Mouse (Mus musculus): Measurements from ENCODE around the gene Hoxb6.

Hoxb6 gene

DNA sequence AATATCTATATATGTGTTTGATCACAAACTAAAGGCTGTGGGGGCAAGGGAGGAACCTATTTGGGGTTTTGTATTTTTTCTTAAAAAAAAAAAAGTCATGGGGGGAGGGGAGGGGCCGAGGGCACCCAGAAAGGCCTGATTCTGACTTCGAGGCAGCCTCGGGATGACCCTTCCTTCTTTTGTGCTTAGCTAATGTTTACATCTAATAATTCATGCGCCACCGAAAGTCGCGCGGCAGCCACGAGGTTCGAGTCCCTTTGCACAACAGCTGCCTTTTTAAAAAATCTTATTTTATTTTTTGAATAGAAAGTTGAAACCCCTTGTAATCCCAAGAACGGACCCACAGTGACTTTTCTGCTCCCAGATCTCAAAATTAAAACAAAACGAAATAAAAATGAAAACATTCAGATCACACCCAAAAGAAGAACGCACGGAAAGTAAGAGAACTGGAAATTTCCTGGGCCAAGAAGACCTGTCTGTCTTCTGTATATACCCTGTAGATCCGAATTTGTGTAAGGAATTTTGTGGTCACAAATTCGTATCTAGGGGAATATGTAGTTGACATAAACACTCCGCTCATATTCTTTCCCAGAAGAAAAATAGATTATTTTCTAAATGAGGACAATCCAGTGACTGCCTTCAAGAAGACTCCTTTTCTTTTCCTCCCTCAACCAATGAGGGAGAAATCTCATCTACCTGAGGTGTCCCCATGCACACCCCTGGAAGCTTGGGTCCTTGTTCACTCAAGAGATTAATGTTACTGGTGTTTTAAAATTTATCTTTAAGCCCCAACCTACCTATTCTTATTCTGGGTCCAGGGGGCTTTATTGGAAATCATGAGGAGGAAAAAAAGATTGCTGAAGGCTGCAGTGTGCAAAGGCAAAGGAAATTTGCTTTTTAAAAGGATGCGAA, 24.7 kb downstream of the Hoxb6 start:
- no peak for DNase-seq (ENCODE audit: low spot score)

DNA sequence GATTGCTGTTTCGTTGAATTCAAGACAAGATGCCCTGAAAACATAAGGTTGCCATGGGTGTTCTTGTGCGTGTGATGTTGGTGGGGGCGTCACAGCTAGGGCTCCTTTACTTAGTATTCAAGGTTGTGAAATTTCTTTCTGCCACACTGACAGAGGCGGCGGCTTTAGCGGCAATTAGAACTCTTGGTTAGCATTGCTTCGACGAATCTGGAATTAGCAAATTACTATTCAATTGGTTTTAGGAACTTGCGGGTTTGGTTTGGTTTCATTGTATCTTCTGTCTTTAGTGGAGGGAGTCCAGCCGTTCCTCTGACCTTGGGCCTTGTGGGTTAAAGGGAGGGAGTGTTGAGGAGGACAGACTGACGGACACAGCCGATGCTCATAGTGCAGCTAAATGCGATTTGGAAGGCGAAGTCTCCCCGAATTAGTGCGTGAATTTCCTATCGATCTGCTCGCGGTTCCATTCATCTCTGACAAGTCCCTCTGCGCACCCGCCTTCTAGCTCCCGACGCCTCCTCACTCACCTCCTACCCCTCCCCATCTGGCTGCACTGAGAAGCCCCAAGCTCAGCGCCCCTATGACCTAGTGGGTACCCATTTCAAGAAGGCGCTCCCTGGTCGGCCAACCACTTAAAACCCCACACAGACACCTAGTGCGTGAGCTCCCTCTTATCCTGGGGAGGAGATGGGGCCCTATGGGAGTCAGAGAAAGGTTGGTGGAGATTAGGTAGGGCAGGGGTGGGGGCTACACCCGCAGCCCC, 25.5 kb downstream of the Hoxb6 start, which contains the start of gene Hoxb4:
Gene Hoxb4, plus strand, starts transcription at position 660 of the 760 bp plus-strand sequence.
- no peak for DNase-seq (ENCODE audit: low spot score)

DNA sequence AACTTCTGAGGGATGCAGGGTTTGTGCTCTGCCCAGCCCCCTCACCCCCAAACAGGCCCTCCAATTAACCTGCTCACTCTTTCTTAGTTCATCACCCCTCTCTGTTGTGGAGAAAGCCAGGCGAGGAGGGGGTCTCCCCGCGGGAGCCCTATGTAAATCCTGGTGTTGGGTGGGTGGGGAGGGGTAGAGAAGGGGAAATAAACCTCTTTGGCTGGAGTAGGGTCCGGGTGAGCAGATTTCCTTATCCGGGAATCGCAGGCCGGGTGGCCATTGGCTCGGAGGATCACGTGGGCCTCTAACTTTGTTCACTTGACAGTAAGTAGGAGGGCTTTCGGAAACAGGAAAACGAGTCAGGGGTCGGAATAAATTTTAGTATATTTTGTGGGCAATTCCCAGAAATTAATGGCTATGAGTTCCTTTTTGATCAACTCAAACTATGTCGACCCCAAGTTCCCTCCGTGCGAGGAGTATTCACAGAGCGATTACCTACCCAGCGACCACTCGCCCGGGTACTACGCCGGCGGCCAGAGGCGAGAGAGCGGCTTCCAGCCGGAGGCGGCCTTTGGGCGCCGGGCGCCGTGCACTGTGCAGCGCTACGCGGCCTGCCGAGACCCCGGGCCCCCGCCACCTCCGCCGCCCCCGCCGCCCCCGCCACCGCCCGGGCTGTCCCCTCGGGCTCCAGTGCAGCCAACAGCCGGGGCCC, 26.2 kb downstream of the Hoxb6 start:
- no peak for DNase-seq (ENCODE audit: low spot score)

DNA sequence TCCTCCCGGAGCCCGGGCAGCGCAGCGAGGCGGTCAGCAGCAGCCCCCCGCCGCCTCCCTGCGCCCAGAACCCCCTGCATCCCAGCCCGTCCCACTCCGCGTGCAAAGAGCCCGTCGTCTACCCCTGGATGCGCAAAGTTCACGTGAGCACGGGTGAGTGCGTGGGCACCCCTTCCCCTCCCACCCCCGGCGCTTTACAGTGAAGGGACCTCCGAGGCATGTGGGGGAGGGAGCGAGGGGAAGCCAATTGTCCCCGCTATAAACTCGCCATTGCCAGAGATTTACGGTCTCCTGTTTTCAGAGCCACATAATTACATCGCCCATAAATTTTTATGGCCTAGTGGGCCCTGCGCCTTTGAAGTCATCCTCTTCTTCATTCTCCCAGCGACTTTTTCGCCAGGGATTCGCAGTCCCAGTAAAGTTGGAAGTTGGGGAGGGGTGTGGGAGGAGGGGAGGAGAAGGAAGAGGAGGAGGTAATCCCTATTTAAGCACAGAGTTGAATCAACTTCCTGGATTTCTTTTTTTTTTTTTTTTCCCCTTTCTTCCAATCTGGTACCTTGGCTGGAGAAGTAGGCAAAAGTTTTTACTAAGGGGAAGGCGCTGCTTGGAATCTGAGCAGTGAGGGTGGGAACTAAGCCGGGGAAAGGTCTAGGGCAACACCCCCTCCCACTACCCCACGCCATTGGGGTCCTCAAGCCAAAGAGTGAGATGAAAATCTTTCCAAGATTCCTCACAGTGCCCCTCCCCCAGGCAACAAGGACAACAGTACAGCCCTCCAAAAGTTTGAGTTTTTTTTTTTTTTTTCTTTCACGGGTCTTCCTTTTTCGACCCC, 27.0 kb downstream of the Hoxb6 start:
- no peak for DNase-seq (ENCODE audit: low spot score)

DNA sequence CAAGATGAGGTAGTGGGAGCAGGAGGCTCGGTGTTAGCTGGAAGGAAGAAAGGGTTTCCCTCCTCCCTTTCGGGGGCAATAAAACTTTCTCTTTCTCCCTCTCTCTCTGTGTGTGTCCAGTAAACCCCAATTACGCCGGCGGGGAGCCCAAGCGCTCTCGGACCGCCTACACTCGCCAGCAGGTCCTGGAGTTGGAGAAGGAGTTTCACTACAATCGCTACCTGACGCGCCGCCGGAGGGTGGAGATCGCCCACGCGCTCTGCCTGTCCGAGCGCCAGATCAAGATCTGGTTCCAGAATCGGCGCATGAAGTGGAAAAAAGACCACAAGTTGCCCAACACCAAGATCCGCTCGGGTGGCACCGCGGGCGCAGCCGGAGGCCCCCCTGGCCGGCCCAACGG, 27.6 kb downstream of the Hoxb6 start:
- DNase-seq (ENCODE audit: low spot score), result no peak

DNA sequence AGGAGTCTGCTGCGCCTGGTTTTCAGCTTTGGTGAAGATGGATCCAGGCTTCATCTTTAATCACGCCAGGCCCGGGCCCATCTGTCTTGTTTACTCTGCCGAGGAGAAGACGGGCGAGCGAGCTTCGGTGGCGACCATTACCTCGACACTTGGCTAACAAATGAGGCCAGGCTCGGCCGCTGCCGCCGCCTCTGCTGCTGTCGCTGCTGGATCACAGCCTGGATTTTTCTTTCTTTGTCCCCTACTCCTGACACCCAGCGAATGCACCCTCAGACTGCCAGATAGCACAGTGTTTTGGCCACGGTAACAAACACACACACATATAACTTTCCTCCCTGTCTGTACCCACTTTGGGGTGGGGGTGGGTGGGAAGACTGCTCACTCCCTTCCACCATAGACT, 28.4 kb downstream of the Hoxb6 start:
- DNase-seq (ENCODE audit: low spot score), result no peak

DNA sequence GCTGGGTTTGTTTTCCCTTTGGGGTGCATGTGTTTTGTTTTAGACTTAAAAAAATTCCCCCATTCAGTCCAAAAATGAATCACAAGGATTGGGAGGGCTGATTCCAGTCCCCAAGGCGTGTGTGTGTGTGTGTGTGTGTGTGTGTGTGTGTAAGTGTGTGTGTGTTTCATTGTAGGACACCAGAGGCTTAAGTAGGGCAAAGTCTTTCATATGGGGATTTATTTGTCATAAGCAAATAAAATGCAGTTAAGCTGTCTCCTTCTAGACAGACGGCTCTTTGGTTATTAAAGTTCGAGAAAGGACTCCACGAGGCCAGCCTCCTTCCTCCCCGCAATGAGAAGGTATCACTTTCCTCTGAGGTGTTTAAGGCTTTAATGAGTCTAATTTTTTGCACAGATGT, 29.6 kb downstream of the Hoxb6 start:
- no peak for DNase-seq (ENCODE audit: low spot score)

DNA sequence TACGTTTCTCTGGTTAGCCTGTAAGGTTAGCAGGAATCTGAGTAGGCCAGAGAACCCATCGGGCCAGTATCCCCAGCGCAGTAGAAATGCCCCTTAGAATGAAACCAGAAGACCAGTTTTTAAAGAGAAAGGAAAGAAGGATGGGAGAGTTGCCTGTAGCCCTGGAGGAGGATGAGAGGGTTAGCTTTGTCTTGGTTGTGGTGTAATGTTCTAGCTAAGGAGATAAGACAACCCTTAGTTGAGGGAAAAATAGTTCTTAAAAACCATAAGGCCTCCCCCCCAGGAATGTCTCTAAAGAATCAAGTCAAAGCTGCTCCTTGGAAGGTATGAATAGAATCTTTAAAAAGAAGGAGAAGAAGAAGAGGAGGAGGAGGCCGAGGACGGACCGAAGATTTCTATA, 30.5 kb downstream of the Hoxb6 start:
- no peak for DNase-seq (ENCODE audit: low spot score)

DNA sequence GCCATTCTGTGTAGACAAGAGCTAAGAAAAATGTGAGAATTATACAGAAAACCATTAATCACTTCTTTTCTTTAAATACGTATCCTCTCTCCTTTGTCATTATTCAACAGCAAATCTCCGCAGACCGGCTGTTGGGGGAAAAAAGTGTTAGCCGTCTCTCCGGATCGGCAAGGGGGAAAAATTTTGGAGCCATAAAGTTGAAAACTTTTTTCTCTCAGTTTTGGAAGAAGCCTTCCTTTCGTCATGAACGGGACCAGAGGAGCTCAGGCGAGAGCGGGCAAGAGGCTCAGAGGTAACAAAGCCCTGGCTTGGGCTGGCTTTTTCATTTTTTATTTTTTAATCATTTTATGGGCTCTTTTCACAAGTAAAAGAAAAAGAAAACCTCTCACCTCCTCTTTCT, 30.9 kb downstream of the Hoxb6 start, which contains the start of gene Hoxb3:
Gene Hoxb3, plus strand, starts transcription at position 173 of the 400 bp plus-strand sequence.
- DNase-seq (ENCODE audit: low spot score), result no peak

DNA sequence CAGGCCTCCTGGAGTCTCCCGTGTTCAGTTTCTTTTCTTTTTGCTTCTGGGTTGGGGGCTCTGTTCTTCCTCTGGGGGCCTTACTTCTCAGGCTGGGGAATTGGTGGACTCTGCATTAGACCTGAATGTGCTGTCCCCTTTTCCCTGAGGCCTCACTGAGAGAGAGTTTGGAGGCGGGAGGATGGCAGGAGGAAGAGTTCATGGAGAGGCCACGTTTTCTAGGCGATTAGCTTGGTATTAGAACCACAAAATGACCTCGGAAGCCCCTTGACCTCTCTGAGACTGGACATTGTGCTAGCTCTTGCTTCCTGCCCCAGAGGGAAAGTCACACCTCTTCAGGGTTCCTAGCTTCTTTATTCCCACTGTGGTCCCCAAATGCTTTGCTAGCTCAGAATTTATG, 31.8 kb downstream of the Hoxb6 start:
- no peak for DNase-seq (ENCODE audit: low spot score)

DNA sequence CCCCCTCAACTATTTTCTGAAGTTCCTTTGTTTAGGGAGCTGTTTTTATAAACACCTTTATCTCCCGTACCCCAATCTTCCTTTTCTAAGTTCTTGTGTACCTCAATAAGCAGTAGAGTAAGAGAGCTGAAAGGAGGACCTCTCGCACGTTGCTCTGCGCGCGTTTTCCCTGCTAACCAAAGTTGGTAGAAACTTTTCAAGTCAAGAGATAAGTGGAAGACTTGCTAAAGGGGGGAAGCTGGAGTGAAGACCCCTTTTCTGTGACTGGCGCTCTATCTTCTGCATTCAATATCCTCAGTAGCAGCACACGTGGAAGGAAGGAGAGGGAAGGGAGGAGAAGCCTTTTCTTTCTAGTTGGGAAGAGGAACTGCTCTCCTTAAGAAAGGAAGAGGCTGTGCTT, 32.7 kb downstream of the Hoxb6 start:
- DNase-seq (ENCODE audit: low spot score), result no peak

DNA sequence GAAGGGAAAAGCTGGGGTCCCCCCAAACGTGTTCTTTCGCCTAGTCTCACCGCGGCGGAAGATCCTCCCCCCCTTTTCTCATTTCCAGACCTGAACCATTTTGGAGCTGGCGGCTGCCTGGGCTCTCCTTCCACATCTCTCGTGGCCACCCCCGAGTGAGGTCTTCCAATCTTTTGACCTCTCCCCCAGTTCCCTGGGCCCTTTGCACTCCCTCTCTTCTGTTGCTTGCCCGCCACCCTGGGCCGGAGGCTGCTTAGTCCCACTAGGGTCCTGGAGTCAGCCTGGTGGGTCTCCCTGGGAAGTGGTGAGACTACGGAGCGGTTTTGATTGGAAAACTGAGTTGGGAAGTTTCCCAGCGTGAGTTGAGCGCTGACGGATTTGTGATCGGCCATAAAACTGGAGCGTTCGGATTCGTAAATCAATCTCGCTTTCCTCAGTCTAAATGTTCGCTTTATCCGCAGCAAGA, 33.5 kb downstream of the Hoxb6 start:
- no peak for DNase-seq (ENCODE audit: low spot score)

DNA sequence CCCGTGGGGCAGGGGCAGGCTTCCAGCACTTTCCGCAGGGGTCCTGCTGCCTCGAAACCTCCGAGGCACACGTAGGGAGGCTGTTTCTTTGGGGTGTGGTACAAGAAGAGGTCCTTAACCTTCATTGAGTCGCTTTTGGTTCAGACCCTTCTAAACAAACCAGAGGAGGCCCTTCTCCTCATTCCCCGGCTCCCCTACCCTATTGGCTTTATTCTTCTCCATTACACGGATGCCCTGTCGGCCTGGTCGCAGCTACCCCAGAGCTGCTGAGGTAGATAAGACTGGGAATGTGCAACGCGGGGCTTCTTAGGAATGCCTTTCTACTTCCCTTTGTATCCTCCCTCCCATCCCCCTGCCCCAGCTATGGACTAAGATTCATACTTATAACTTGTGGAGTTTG, 34.4 kb downstream of the Hoxb6 start:
- DNase-seq (ENCODE audit: low spot score), result no peak

DNA sequence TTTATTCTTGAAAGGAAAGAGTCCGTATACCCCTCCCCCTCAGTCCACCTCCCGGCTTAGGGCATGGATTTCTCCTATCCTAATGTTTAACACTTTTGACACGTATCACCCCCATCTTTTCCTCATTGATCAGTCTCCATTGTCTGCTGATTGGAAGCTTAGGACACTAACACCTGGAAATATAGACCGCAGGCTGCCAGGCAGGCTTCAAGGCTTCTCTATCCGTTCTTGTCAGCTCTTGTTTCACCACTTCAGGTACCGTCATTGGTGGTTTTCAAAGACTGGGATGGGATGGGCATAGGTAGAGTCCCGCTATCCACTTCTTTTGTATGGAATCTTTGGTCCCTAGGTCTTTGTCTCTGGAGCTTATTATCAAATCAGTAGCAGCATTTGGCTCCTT, 34.8 kb downstream of the Hoxb6 start:
- no peak for DNase-seq (ENCODE audit: low spot score)

DNA sequence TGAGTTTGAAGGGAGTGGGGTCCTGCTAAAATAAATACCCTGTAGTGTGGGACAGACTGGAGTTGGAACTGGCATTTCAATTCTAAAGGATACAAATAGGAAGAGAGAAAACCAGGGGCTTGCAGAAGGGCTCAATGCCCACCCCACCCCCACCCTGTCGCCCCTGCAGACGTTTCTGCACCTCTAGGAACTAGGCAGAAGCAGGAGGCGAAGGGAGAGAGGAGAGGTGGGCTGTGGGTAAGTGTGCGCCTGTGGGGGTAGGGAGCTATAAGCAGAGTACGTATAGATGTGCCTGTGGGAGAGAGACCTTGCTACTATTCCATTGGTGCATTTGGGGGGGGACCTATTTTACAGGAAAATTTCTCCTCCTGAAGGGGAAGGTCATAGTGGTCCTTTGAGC, 35.5 kb downstream of the Hoxb6 start:
- no peak for DNase-seq (ENCODE audit: low spot score)

DNA sequence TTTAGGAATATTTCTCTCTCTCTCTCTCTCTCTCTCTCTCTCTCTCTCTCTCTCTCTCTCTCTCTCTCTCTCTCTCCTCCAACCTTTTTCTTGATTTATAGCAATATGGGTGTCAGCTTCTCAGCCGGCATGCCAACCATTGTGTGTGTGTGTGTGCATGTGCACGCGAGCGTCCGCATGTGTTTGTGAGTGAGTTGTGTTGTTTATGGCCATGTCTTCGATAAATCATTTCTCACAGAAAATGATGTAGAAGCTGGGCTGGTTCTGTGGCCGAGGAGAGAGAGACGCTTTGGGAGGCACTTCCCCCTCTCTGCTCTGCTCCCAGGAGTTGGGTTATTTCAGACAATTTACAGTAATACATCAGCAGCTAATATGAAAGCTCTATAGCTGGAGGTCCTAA, 36.3 kb downstream of the Hoxb6 start:
- no peak for DNase-seq (ENCODE audit: low spot score)

DNA sequence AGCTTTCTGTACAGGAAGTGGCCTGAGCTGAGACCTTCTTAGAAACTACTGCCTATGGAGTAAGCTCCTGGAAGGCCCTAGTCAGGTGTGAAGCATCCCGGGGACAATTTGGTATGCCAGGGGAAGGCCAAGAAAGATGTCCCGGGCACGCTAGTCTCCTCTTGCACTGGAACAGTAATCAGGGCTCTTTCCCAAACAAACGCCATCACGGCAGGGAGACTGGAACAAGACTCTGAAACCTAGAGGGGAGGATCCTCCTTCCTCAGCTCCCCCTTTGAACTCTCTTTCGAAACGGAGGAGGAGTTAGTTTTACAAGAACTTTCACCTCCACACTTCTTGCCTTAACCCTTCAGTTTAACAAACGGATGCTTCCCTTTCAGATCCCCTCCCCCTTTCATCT, 39.8 kb downstream of the Hoxb6 start:
- no peak for DNase-seq (ENCODE audit: low spot score)

DNA sequence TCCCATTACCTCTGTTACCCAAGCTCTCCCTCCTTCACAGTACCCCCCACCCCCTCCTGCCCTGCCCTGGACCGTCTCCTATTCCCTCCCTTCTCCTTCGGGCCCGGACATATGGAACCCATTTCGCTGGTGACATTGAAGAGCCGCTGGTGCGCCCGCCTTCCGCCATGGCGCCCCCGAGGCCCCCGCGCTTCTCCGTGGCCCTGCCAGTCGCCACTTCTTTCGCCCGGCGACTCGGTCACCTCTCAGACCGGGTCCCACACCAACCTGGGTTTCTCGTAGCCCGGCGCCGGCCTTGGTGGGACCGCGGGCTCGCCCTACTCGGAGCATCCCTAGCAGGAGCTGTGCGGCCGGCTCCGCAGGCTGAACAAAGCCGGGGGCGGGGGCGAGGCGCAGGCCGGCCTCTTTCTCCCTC, 40.3 kb downstream of the Hoxb6 start:
- DNase-seq (ENCODE audit: low spot score), result no peak

DNA sequence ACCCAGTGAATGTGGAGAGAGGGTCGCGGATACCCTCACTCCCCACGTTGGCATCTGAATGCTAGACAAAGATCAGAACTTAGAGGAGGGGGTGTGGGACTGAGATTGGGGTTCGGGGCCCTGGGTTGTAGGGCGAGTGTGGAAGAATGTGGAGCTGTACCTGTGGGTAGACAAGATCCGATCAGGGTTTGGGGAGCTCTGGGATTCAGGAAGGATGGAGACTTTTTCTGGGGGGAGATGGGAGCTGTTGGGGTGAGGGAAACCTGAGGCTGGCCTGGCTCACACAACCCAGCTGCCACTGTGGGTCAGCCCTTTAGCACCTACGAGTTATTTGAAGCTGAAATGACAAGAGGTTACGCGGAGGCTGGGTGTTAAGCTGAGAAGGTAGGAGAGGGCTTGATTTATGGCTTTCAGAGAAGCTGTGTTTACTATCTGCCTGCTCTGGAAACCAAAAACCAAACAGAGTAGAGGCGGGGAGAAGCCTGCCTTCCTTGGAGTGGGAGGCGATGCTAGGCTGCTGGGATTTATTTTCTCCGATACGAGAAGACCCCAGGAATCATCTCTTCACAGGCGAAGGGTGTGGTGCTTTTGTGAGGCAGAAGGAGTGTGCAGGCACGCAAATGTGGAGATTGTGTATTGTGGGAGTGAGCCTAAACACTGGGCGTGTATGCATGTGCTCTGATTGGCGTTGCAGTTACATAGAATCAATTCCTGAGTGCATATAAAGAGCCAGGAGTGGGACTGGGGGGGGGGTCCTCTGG, 41.1 kb downstream of the Hoxb6 start:
- DNase-seq (ENCODE audit: low spot score), result no peak

DNA sequence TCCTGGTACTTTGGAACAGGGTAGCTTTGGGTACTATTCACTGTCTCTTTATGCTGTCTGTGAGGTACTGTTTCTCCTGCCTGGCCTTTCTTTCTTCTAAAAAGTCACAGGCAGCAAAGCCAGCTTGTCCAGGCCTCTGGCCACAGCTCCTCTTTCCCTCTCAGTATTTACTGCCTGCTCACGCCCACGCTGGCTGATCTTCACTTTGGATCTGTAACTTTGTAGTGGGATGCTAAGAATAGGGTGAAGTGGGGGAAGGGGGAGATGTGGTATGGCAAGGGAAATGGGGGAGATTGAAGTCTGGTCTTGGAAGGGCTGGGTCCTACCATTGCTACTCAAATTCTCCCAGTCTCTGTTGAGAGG, 41.7 kb downstream of the Hoxb6 start:
- no peak for DNase-seq (ENCODE audit: low spot score)

DNA sequence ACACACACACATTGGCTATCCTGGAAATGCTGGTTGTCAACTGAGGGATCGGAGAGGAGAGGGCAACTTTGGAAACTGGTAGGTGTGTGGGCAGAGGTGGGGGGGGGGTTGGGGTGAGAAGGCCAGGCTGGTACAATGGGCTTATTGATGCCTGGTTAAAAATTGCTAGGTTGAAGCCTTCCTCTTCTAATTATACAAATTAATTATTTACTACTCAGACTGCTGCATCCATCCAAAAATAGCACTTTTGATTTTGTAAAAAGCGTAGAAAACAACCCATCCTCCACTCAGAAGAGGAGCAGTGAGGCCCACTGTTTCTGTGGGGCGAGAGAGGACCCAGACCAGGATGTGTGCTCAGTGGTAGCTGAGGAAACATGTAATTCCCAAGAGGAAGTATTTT, 42.7 kb downstream of the Hoxb6 start:
- DNase-seq (ENCODE audit: low spot score), result no peak
